Mouse (Mus musculus): ENCODE measurements around the gene Exoc1.

DNA sequence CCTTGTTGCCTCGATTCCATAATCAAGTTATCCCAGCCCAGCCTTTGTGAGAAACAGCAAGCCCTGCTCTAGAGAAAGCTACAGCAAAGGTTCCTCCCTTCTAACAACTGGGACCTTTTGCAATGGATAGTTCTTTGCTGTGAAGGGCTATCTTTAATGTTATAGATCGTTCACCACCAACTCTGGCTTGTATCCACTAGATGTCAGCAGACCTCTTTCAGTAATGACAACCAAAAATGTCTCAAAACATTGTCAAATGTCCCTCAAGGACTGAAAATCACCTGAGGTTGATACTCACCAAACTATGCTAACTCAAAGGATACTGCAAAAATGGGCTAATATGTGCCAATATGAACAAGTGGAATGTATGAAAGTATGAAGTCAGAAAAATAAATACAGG is 3.3 kb upstream of the Exoc1 start:
- peak; percentile 47 for TF ChIP-seq CTCF (IDR thresholded peaks at IDR 0.05)
- no peak for TF ChIP-seq EP300 (IDR thresholded peaks at IDR 0.05)
